Mouse (Mus musculus): ENCODE measurements around the gene Isca1. TPM values are rescaled to one million over a fixed set of nuclear protein-coding genes. Genes with fewer than 3 reads are reported as not detected.
A peak's percentile ranks its signal among the peaks of the same experiment; 100 is the strongest.
"Not testable (repeated sequence)": the region's sequence is repeated elsewhere in the genome, so short reads cannot be mapped to it uniquely, and the experiment has no call there.

Gene Isca1
- polyA plus RNA-seq (2015; fragmentation: Nextera tagmentation; extraction: Ambion mirVana) = 160 and 163 TPM in 2 replicates

DNA sequence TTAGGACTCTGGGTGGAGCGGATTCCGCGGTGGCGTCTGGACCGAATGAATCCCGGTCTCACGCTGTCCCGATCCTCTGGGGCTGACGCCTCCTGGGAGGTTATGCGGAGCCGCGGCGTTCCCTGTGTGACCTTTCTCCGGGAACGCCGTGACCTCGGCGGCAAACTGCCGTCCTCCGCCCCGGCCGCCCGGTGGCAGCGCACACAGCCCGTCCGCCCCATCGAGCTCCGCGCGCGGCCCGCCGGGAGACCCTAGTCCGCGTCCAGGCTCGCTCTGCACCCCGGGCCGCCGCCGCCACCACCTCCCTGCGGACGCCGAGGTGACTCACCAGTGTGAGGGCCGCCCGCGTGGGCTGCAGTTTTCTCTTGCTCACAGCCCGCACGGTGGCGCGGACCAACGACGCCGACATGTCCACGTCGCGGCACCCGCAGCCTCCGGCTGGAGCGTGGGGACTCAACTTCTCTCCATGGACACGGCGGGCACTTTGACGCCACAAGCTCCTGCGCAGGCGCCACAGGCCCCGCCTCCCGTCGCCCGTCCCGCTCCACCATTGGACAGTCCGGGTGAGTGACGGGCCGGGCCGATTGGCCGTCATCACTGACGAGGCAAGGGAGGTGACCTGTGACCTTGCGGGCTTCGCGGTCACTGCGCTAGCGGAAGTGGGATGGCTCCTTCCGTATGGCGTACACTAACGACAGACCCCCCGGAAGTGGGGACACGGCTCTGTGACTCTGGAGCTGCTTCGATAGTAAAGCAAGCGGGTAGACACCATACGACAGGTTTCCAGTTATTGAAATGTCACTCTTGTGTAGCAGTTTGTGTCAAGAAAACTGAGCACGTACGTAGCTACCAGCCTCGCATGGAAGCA lies at the start of gene Isca1:
Isca1 (minus strand) TSS at position 515 of the 868 bp plus-strand sequence.
- H3K27me3 ChIP-seq = no peaks in the 10 kb centered on the region
- no peaks in the 10 kb centered on the region for H3K9me3 ChIP-seq
- WGBS = under 1% methylated on average over 91 of the region's 91 CpGs
- peak within 1 kb of the TSS; percentile 76 for H3K9ac ChIP-seq
- peaks cover 10% of the 10 kb centered on the region for H3K36me3 ChIP-seq
- H3K27ac ChIP-seq (replicated peaks) = peak within 1 kb of the TSS; percentile 98
- H3K4me2 ChIP-seq = peak within 1 kb of the TSS; percentile 71
- peaks cover 47% of the 10 kb centered on the region for H3K4me1 ChIP-seq (replicated peaks)
- ATAC-seq (ENCODE audit: low FRiP score, low read depth) = peak; percentile 97
- peak within 1 kb of the TSS; percentile 89 for H3K4me3 ChIP-seq

DNA sequence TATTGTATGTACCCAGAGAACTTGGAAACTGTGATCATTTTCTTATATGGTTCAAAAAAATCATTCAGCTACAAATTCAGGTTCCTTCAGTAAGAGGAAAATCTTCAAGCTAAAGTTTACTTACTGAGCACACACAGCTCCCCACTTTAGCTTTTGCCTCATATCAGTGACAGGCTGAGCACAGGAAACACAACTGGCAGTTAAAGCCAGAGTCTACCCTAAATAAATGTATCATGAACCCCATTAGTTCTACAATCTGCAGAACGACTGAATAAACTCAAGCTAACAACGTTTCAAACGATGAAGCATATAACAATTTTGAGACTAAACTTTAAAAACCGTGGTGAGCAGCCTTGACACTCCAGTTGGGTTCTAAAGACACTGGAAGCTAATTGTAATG lies 47.7 kb upstream of the Isca1 start:
- Histone ChIP-seq H3K4me2 (no peak overlapping the region), H3K27ac (replicated peaks) (no peak overlapping the region), H3K27me3 (no peaks in the 10 kb centered on the region), H3K9me3 (no peaks in the 10 kb centered on the region), H3K9ac (no peak overlapping the region), H3K4me3 (no peak overlapping the region), H3K36me3 (peaks cover 39% of the 10 kb centered on the region), H3K4me1 (replicated peaks) (peaks cover 45% of the 10 kb centered on the region)
- WGBS = 91% methylated on average over 4 of the region's 4 CpGs
- no peak for ATAC-seq (ENCODE audit: low FRiP score, low read depth)

DNA sequence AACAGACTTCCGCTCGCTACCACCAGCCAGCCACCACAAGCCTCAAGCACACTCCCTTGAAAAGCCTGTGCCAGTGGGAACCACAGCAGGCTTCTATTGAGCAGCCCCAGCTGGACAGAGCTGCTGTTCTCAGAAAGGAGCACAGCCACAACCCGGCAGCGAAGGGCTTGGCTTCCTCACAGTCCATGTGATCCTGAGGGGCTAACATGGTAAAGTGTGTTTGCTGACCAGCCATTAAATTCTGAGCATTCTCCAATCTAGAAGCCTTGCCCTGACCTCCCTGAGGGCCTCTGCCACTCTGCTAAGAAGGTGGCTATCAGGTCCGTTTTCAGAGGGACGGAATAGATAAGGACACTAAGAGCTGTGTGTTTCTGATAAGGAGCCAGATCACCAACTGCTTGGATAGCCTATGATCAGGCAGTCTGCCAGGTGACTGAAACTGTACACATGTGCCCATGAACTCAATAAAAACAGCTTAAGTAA lies 44.5 kb upstream of the Isca1 start:
- H3K9ac ChIP-seq = no peak overlapping the region
- peaks cover 69% of the 10 kb centered on the region for H3K36me3 ChIP-seq
- ATAC-seq (ENCODE audit: low FRiP score, low read depth) = no peak
- no peak overlapping the region for H3K27ac ChIP-seq (replicated peaks)
- no peak overlapping the region for H3K4me2 ChIP-seq
- H3K9me3 ChIP-seq = no peaks in the 10 kb centered on the region
- WGBS = 78% methylated on average over 6 of the region's 6 CpGs
- peaks cover 16% of the 10 kb centered on the region for H3K4me1 ChIP-seq (replicated peaks)
- H3K4me3 ChIP-seq = no peak overlapping the region
- H3K27me3 ChIP-seq = no peaks in the 10 kb centered on the region

DNA sequence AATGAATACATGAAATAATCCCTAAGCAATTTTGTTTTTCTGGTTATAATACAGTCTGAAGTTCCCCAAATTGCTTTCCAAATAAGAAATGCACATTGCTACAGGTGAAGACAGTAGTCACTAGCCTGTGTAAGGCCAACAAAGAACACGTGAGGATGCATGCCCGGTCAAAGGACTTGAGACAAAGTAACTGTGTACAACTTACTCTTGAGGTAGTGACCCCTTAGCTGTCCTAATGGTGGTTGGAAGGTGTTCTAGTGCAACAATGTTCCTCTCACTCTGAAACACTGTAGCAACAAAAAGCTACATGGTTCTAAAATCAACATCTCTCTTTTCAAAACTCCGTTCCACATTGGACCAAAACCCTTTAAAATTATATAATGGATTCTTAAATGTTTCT lies 42.0 kb upstream of the Isca1 start:
- Histone ChIP-seq H3K9me3 (no peaks in the 10 kb centered on the region), H3K27ac (replicated peaks) (no peak overlapping the region), H3K27me3 (no peaks in the 10 kb centered on the region), H3K9ac (no peak overlapping the region), H3K36me3 (peaks cover 87% of the 10 kb centered on the region), H3K4me1 (replicated peaks) (no peaks in the 10 kb centered on the region), H3K4me2 (no peak overlapping the region), H3K4me3 (no peak overlapping the region)
- ATAC-seq (ENCODE audit: low FRiP score, low read depth) = no peak
- 97% methylated on average over 3 of the region's 3 CpGs for WGBS

DNA sequence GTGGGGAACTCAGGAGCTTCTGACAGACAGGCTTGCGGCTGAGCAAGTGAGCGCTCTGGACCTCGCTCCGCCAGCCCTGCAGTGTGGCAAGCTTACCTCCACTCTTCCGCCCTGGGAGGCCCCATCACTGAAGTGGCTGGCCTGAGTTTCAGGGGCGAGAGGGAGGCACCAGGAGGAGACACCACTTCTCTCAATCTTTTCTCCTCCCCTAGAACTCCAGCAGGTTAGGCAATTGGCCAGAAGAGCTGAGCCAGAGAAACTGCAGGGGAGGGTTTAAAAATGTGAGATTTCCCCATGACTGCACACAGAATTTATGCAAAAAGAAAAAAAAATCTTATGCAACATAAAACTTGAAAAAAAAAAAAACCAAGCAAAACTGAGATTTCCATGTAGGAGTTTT lies 31.4 kb upstream of the Isca1 start:
- ATAC-seq (ENCODE audit: low FRiP score, low read depth) = no peak
- no peaks in the 10 kb centered on the region for H3K9me3 ChIP-seq
- H3K27me3 ChIP-seq = no peaks in the 10 kb centered on the region
- no peak overlapping the region for H3K9ac ChIP-seq
- no peak overlapping the region for H3K4me3 ChIP-seq
- no peak overlapping the region for H3K4me2 ChIP-seq
- H3K27ac ChIP-seq (replicated peaks) = no peak overlapping the region
- peaks cover 88% of the 10 kb centered on the region for H3K36me3 ChIP-seq
- no peaks in the 10 kb centered on the region for H3K4me1 ChIP-seq (replicated peaks)
- WGBS = 78% methylated on average over 6 of the region's 6 CpGs

DNA sequence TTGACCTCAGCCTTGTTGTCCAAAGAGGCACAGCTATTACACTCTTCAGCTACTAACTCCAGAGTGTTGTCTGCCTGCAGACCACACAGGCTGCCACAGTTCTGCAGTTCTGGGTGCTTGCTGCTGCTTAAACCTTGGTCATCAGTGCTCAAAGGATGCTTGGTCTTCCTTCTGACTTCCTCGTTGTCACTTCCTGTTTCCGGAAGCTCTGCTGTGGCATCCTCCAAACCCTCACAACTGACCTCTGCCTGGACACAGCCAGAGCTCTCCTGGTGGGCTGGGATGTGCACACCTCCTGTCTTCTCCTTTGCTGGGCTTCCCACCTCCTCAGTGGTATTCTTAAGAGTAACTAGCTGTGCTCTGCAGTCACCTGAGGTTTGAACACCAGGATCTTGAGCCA lies 30.5 kb upstream of the Isca1 start:
- Histone ChIP-seq H3K4me1 (replicated peaks) (no peaks in the 10 kb centered on the region), H3K36me3 (peaks cover 88% of the 10 kb centered on the region), H3K4me3 (no peak overlapping the region), H3K9ac (no peak overlapping the region), H3K27me3 (no peaks in the 10 kb centered on the region), H3K4me2 (no peak overlapping the region), H3K9me3 (no peaks in the 10 kb centered on the region), H3K27ac (replicated peaks) (no peak overlapping the region)
- ATAC-seq (ENCODE audit: low FRiP score, low read depth) = no peak
- 95% methylated on average over 2 of the region's 2 CpGs for WGBS

DNA sequence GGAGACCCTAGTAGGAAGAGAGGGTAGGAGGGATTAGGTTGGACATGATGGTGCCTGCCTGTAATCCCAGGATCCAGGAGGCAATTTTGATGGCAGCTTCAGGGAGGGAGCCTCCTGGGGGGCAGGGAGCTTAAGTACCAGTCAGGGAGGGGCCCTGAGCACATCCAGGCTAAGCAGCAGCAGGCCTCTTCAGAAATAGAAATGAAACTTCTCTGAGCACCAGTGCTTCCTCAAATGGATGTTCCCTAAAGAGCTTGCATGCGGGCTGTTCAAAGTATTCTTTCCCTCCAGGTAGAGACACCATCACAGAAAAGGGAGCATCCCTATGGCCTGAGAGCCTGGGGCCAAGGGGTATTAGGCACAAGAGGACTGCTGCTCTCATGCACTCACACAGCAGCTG lies 28.7 kb upstream of the Isca1 start:
- no peak for ATAC-seq (ENCODE audit: low FRiP score, low read depth)
- Histone ChIP-seq H3K9ac (no peak overlapping the region), H3K27ac (replicated peaks) (no peak overlapping the region), H3K36me3 (peaks cover 89% of the 10 kb centered on the region), H3K4me3 (no peak overlapping the region), H3K27me3 (no peaks in the 10 kb centered on the region), H3K4me1 (replicated peaks) (no peaks in the 10 kb centered on the region), H3K4me2 (no peak overlapping the region), H3K9me3 (no peaks in the 10 kb centered on the region)
- 95% methylated on average over 1 of the region's 1 CpGs for WGBS

DNA sequence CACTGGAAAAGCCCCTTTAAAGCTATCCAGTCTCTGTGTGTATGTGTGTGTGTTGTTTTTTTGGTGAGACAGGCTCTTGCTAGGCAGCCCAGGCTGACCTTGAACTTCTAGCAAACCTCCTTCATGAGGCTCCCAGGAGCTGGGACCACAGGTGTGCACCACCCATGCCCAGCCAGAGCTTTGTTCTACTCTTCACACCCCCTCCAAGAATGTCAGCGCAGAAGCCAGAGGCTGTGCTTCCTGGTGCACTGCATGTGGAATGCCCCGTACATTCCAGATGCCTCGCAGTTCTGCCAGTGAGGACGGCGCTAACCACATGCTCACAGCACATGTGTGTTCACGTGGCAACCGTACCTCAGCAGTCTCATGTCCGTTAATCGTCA lies 26.8 kb upstream of the Isca1 start:
- H3K4me3 ChIP-seq = no peak overlapping the region
- no peak for ATAC-seq (ENCODE audit: low FRiP score, low read depth)

DNA sequence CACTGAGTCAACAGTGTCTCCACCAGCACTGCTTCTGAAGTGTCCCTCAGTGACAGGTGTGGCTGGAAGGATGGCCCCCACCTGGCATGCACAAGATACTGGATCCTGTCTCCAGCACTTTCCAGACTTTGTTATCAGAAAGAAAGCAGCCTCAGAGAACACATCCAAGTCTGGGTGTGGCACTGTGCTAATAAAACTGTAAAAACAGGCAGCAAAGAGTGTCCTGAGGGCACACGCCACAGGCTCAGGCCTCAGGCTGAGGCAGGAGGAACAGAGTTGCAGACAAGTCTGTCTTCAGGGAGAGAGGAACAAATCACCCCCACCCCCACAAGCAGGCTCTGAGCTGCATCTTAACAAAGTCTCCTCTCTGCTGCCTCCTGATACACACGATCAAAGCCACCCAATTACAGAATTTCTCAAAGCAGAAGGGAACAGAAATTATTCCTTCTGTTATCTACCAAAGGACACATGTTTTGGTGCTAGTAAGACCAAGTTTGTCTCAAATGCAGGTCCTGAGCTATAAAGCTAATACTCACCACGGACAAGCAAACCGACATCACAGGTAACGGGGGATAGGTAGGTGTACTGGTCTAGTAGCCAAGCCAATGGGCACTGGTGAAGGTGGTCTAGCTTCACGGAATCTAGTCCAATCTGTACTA lies 26.3 kb upstream of the Isca1 start:
- WGBS = 96% methylated on average over 6 of the region's 6 CpGs
- Histone ChIP-seq H3K36me3 (peaks cover 92% of the 10 kb centered on the region), H3K4me2 (no peak overlapping the region), H3K4me3 (no peak overlapping the region), H3K9me3 (no peaks in the 10 kb centered on the region), H3K4me1 (replicated peaks) (no peaks in the 10 kb centered on the region), H3K27me3 (no peaks in the 10 kb centered on the region), H3K27ac (replicated peaks) (no peak overlapping the region), H3K9ac (no peak overlapping the region)
- no peak for ATAC-seq (ENCODE audit: low FRiP score, low read depth)

More for the DNA sequence above, 26.8 kb upstream of the Isca1 start:
- H3K27me3 ChIP-seq = no peaks in the 10 kb centered on the region
- H3K27ac ChIP-seq (replicated peaks) = no peak overlapping the region
- H3K9ac ChIP-seq = no peak overlapping the region
- H3K4me2 ChIP-seq = no peak overlapping the region
- no peaks in the 10 kb centered on the region for H3K4me1 ChIP-seq (replicated peaks)
- no peaks in the 10 kb centered on the region for H3K9me3 ChIP-seq
- 94% methylated on average over 9 of the region's 9 CpGs for WGBS
- peaks cover 90% of the 10 kb centered on the region for H3K36me3 ChIP-seq

DNA sequence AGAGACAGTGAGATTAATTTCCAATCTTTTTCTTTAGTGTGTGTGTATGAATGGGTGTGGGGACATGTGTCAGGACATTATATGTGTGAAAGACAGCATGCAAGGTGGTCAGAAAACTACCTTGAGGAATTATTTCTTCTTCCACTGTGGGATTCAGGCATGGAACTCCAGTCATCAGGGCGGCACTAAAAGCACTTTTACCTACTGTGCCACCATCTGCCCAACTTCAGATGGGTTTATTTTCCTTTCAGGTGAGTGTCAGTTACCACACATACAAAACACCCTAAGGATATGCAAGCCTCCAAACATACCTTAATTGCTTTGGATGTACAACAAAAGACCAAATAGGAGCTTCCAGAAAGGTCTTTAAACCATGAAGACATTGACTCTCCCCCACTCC lies 25.2 kb upstream of the Isca1 start:
- H3K4me3 ChIP-seq = no peak overlapping the region
- no peaks in the 10 kb centered on the region for H3K9me3 ChIP-seq
- H3K27ac ChIP-seq (replicated peaks) = no peak overlapping the region
- no peak overlapping the region for H3K9ac ChIP-seq
- no peaks in the 10 kb centered on the region for H3K4me1 ChIP-seq (replicated peaks)
- H3K4me2 ChIP-seq = no peak overlapping the region
- ATAC-seq (ENCODE audit: low FRiP score, low read depth) = no peak
- peaks cover 92% of the 10 kb centered on the region for H3K36me3 ChIP-seq
- WGBS = 92% methylated on average over 1 of the region's 1 CpGs
- no peaks in the 10 kb centered on the region for H3K27me3 ChIP-seq

DNA sequence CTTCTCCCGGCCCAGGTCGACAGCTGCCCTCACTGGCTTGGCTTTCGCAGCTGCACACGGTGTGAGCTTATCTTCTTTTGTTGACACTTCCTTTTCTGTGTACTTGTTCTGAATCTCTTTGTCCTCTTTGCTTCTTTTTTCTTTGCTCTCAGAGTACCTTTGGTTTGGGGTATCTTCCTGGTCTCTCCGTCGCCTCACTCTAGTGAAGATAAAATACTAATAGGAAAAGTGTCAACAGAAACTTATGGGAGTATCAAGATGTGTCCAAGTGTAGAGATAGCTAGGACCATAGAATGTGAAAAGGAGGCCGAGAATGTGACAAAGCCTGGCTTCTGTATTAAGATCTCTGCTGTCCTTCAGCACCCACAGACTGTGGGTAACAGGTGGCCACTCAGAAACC lies 12.5 kb upstream of the Isca1 start, which contains the start of gene Gm49354:
Gm49354 (minus strand) TSS at position 101 of the 400 bp plus-strand sequence.
- 95% methylated on average over 7 of the region's 7 CpGs for WGBS
- no peak within 1 kb of the TSS for H3K9ac ChIP-seq
- H3K4me2 ChIP-seq = no peak within 1 kb of the TSS
- no peaks in the 10 kb centered on the region for H3K9me3 ChIP-seq
- H3K27me3 ChIP-seq = no peaks in the 10 kb centered on the region
- H3K4me1 ChIP-seq (replicated peaks) = no peaks in the 10 kb centered on the region
- peaks cover 67% of the 10 kb centered on the region for H3K36me3 ChIP-seq
- ATAC-seq (ENCODE audit: low FRiP score, low read depth) = no peak
- no peak within 1 kb of the TSS for H3K27ac ChIP-seq (replicated peaks)
- H3K4me3 ChIP-seq = no peak within 1 kb of the TSS

DNA sequence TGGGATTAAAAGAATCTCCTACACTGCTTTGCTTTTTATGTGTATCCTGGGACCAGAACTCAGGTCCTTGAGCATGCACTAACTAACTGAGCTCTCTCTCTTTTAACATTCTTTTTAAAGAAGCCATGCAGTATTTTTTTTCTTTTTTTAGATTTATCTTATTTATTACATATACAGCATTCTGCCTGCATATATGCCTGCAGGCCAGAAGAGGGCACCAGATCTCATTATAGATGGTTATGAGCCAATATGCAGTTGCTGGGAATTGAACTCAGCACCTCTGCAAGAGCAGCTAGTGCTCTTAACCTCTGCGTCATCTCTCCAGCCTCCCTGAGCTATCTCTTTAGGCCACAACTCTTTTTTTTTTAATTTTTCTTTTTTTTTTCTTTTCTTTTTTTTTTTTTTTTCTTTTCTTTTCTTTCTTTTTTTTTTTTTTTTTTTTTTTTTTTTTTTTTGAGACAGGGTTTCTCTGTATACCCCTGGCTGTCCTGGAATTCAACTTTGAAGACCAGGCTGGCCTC lies 10.2 kb upstream of the Isca1 start:
- H3K9ac ChIP-seq; H3K4me1 ChIP-seq (replicated peaks); H3K4me2 ChIP-seq; H3K9me3 ChIP-seq; H3K4me3 ChIP-seq; ATAC-seq (ENCODE audit: low FRiP score, low read depth); H3K27ac ChIP-seq (replicated peaks); H3K27me3 ChIP-seq: not testable (repeated sequence)
- peaks cover 74% of the 10 kb centered on the region for H3K36me3 ChIP-seq
- WGBS = 100% methylated on average over 1 of the region's 1 CpGs

Measured in hindbrain, embryonic 15.5 days (tissue).